Mouse (Mus musculus): ENCODE measurements around the gene Timp4.

DNA sequence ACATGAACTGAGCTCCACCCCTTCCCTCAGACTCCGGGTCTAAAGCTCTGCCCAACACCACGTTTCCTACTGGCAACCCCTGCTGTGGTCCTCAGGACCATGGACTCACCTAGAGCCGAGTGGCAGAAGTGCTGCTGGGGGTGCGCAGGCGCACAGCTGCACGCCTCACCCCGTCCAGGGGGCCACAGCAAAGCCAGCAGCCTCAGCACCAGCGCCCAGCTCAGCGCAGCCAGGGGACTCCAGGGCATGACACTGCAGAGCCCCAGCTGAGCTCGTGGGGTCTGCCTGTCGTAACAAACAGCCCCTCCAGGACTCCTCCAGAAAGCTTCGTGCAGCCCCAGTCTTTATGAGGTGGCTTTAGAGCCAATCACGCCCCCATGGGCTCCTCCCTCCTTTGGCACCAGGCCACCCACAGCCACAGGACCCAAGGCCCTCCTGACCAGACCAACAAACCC is 447 bp downstream of the Timp4 start:
- no peak for TF ChIP-seq CTCF (IDR thresholded peaks at IDR 0.05; ENCODE audit: borderline replicate concordance, insufficient read depth, low read length)
- no peak for TF ChIP-seq POLR2A (IDR thresholded peaks at IDR 0.05; ENCODE audit: low read depth, low read length)
